Mouse (Mus musculus): Measurements from ENCODE around the gene Dennd2a.

GRCm38 (mm10) chr6:39476617-39477016 is 81.0 kb downstream of the Dennd2a start:
- no peak for TF ChIP-seq CTCF (IDR thresholded peaks at IDR 0.05; ENCODE audit: extremely low read depth, insufficient read depth, insufficient read length, insufficient replicate concordance)
- TF ChIP-seq POLR2A (IDR thresholded peaks at IDR 0.05; ENCODE audit: low read depth, low read length), result no peak

Data from spleen, adult 2 months (tissue).